Mouse (Mus musculus) heart, embryonic 16.5 days (tissue): ENCODE results near the gene Defb45. TPM values are rescaled to one million over a fixed set of nuclear protein-coding genes. Genes with fewer than 3 reads are reported as not detected.

Experiments used
- ATAC-seq: fragments of 200-750 bp; cut with Nextera tagmentation; replicated peaks from 2 replicates; pipeline ENCODE4 v1.8.0; 2017; ENCODE audit warnings: moderate number of reproducible peaks; ENCODE audit not compliant: insufficient read depth, low FRiP score; ENCODE audit errors: extremely low read depth
- H3K27ac ChIP-seq: fragments of 300-500 bp; sonication (generic); 2 replicates; pipeline ENCODE4 v1.5.1; 2014; ENCODE audit warnings: mild to moderate bottlenecking, low read length, control low read depth, moderate library complexity
- H3K27me3 ChIP-seq: fragments of 300-500 bp; sonication (generic); 2 replicates; pipeline ENCODE4 v1.6.1; 2014; ENCODE audit warnings: low read length, mixed read lengths; ENCODE audit not compliant: control insufficient read depth, insufficient read depth
- H3K36me3 ChIP-seq: fragments of 300-500 bp; sonication (generic); 2 replicates; pipeline ENCODE4 v1.6.1; 2014; ENCODE audit not compliant: control insufficient read depth, insufficient read depth
- H3K4me1 ChIP-seq: fragments of 300-500 bp; sonication (generic); 2 replicates; pipeline ENCODE4 v1.6.1; 2014; ENCODE audit warnings: low read length, mixed read lengths; ENCODE audit not compliant: control insufficient read depth, insufficient read depth
- H3K4me2 ChIP-seq: fragments of 300-500 bp; sonication (generic); 2 replicates; pipeline ENCODE4 v1.6.1; 2014; ENCODE audit warnings: low read depth, mild to moderate bottlenecking, control low read depth, low read length
- H3K4me3 ChIP-seq: fragments of 300-500 bp; sonication (generic); 2 replicates; pipeline ENCODE4 v1.5.1; 2014; ENCODE audit warnings: mild to moderate bottlenecking, control low read depth, low read length
- H3K9ac ChIP-seq: fragments of 300-500 bp; sonication (generic); 2 replicates; pipeline ENCODE4 v1.6.1; 2014; ENCODE audit warnings: low read length, control low read depth
- H3K9me3 ChIP-seq: fragments of 300-500 bp; sonication (generic); replicated peaks from 2 replicates; pipeline ENCODE4 v1.6.1; 2016; ENCODE audit warnings: low read length; ENCODE audit not compliant: control insufficient read depth
- WGBS: fragments of 180-500 bp; shearing (Covaris S2); extraction: QIAGEN DNeasy Blood & Tissue Kit; methylation state at CpG from one replicate; pipeline ENCODE4 v1.1.7; 2014; 5-methylcytosine and 5-hydroxymethylcytosine counted together
- polyA plus RNA-seq: library from polyadenylated mRNA; unstranded; fragments of >200 nt; fragmentation: Nextera tagmentation; extraction: Ambion mirVana; gene quantifications from 2 replicates; pipeline ENCODE4 v1.2.1, GENCODE M21; 2015

Gene Defb45
- polyA plus RNA-seq, 1 experiment from 2014 or later, result not detected

DNA sequence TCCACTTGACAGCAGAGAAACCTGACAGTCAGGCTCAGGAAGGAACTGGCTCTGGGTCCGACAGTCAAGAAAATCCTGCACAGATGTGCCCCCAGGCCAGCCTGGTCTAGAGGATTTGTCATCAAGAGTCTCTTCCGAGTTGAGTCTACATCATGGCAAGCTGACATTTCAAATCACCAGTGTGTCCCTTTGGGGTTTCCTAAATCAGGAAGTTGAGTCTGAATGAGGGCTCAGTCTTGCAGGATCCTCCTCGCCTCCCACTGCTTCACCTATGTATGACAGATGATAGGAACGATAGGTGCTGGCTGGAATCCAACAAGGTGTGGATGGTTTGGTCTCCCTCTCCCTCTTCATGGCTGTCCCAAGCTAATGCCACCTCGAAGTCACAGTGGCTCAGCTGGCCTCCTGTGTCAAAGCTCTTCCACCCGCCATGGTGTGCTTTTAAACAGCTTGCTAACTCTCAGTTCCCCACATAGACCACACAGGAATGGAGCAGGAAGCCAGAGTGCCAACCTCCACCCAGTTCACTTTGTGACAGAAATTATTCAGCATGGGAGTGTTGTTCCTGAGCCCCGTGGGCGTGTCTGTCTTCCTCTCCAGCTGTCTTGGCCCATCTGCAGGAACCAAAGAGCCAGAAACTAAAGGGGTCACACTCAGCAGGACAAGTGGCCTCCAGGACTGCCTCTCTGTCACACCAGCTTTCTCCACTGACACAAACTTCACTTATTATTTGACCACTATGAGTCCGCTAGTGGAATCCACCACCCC, 21.4 kb upstream of the Defb45 start:
- Histone ChIP-seq H3K36me3 (no peaks in the 10 kb centered on the region), H3K4me3 (no peak overlapping the region), H3K27ac (no peak overlapping the region), H3K27me3 (peaks cover under 1% of the 10 kb centered on the region; the same call in 1 of the 2 replicates), H3K9me3 (no peaks in the 10 kb centered on the region), H3K4me1 (no peaks in the 10 kb centered on the region), H3K4me2 (no peak overlapping the region), H3K9ac (no peak overlapping the region)
- 61% methylated on average over 9 of the region's 9 CpGs for WGBS
- no peak for ATAC-seq

GRCm38 (mm10) chr2:152617374-152617773, 18.2 kb upstream of the Defb45 start:
- Histone ChIP-seq H3K9me3 (no peaks in the 10 kb centered on the region), H3K27ac (no peak overlapping the region), H3K4me2 (no peak overlapping the region), H3K9ac (no peak overlapping the region), H3K36me3 (no peaks in the 10 kb centered on the region), H3K4me1 (no peaks in the 10 kb centered on the region), H3K27me3 (no peaks in the 10 kb centered on the region), H3K4me3 (no peak overlapping the region)
- ATAC-seq, result no peak
- 56% methylated on average over 5 of the region's 5 CpGs for WGBS

GRCm38 (mm10) chr2:152616470-152616869, 17.3 kb upstream of the Defb45 start:
- WGBS, result 44% methylated on average over 6 of the region's 6 CpGs
- Histone ChIP-seq H3K4me1 (no peaks in the 10 kb centered on the region), H3K27me3 (no peaks in the 10 kb centered on the region), H3K4me3 (no peak overlapping the region), H3K4me2 (no peak overlapping the region), H3K27ac (no peak overlapping the region), H3K9ac (no peak overlapping the region), H3K36me3 (no peaks in the 10 kb centered on the region), H3K9me3 (no peaks in the 10 kb centered on the region)
- no peak for ATAC-seq

DNA sequence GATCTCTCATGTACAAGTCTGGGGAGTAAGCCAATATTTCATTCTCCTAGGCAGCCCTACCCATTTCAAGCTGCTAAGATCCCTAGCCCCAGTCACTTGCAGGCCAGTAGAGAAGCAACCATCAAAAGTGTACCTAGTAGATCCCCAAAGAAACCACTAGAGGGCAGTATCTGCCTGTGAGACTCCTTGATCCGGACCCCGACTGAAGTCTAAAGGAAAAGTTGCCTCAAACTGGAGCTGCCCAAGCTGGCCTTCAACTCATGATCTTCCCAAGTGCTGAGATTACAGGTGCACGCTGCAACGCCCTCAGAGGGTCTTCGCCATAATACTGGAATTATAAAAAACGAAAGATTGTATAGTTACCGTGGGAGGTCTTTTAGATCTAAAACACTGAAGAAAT, 16.4 kb upstream of the Defb45 start:
- Histone ChIP-seq H3K27me3 (no peaks in the 10 kb centered on the region), H3K36me3 (no peaks in the 10 kb centered on the region), H3K9ac (no peak overlapping the region), H3K4me3 (no peak overlapping the region), H3K4me2 (no peak overlapping the region), H3K9me3 (no peaks in the 10 kb centered on the region), H3K4me1 (no peaks in the 10 kb centered on the region), H3K27ac (no peak overlapping the region)
- 13% methylated on average over 7 of the region's 7 CpGs for WGBS
- peak; percentile 63; the same call in 1 of the 2 replicates for ATAC-seq

GRCm38 (mm10) chr2:152612193-152612592, 13.0 kb upstream of the Defb45 start:
- Histone ChIP-seq H3K27ac (no peak overlapping the region), H3K36me3 (no peaks in the 10 kb centered on the region), H3K4me3 (no peak overlapping the region), H3K9ac (no peak overlapping the region), H3K4me1 (no peaks in the 10 kb centered on the region), H3K4me2 (no peak overlapping the region), H3K9me3 (no peaks in the 10 kb centered on the region), H3K27me3 (no peaks in the 10 kb centered on the region)
- 31% methylated on average over 8 of the region's 8 CpGs for WGBS
- ATAC-seq, result no peak

- Histone ChIP-seq H3K4me1 (no peaks in the 10 kb centered on the region), H3K36me3 (no peaks in the 10 kb centered on the region), H3K27me3 (no peaks in the 10 kb centered on the region), H3K4me2 (no peak overlapping the region), H3K4me3 (no peak overlapping the region), H3K9ac (no peak overlapping the region), H3K9me3 (no peaks in the 10 kb centered on the region), H3K27ac (no peak overlapping the region)
- WGBS, result 89% methylated on average over 1 of the region's 1 CpGs
- ATAC-seq, result no peak
These were observed 9.5 kb upstream of the Defb45 start for GRCm38 (mm10) chr2:152608719-152609118.

DNA sequence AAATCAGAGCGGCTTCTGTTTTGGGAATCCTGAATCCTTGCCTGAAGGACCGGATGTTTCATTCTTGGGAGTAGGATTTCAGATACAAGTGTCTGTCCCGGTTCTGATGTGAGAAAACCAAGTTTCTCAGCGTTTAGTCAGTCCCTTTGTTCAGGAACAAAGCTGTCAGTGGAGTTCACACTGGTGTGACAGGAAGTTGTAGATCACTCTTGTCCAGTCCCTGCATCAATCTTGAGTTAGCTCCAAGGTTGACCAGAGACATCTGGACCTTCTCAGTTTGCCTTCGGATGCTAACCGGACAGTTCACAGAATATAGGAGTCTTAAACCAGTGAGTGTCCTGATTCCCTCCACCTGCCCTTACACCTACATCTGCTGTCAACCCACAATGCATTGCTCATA, 8.5 kb upstream of the Defb45 start:
- H3K36me3 ChIP-seq, result no peaks in the 10 kb centered on the region

GRCm38 (mm10) chr2:152604057-152604456, 4.9 kb upstream of the Defb45 start, which contains the start of gene Defb36:
Defb36 (plus strand) TSS chr2:152604327.
- no peak for ATAC-seq
- 79% methylated on average over 15 of the region's 15 CpGs for WGBS
- Histone ChIP-seq H3K4me2 (no peak within 1 kb of the TSS), H3K9me3 (no peaks in the 10 kb centered on the region), H3K27me3 (no peaks in the 10 kb centered on the region), H3K4me1 (no peaks in the 10 kb centered on the region), H3K4me3 (no peak within 1 kb of the TSS), H3K27ac (no peak within 1 kb of the TSS), H3K9ac (no peak within 1 kb of the TSS), H3K36me3 (no peaks in the 10 kb centered on the region)

More for the DNA sequence above, 8.5 kb upstream of the Defb45 start:
- 48% methylated on average over 6 of the region's 6 CpGs for WGBS
- no peak for ATAC-seq
- H3K4me3 ChIP-seq, result no peak overlapping the region
- H3K9ac ChIP-seq, result no peak overlapping the region
- no peak overlapping the region for H3K4me2 ChIP-seq
- H3K27ac ChIP-seq, result no peak overlapping the region
- no peaks in the 10 kb centered on the region for H3K4me1 ChIP-seq
- H3K27me3 ChIP-seq, result no peaks in the 10 kb centered on the region
- H3K9me3 ChIP-seq, result no peaks in the 10 kb centered on the region

DNA sequence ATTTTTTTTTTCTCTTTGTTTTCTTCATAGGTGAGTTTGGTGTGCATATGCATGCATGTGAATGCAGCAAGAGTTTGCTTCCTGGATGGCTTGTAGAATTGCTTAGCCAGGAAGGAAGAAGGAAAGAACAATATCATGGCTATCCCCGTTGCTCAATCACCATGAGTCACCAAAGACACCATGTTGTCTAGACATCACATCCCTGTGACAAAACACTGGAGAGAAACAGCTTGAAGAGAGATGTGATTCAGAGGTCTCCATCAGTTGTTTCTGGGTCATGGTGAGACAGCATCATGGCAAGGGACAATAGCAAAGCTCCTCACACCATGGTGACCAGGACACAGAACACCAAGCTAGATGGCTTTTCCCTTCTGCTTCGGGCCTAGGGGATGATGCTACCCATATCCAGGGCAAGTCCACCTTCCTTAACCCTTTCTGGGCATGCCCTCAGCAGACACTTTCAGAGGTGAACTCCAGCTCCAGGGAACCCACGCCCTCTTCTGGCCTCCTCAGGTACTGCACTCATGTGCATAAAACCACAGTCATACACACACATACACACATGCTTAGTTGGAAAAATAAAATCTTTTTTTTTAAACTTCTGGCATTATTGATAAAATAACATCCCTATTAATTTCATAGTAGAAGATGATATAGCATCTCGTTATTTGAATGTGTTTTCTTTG, 2.2 kb upstream of the Defb45 start:
- Histone ChIP-seq H3K27ac (no peak overlapping the region), H3K9ac (no peak overlapping the region), H3K36me3 (no peaks in the 10 kb centered on the region), H3K27me3 (no peaks in the 10 kb centered on the region), H3K9me3 (no peaks in the 10 kb centered on the region), H3K4me3 (no peak overlapping the region), H3K4me2 (no peak overlapping the region), H3K4me1 (no peaks in the 10 kb centered on the region)
- 64% methylated on average over 4 of the region's 4 CpGs for WGBS
- ATAC-seq, result no peak
